In genomic region chr5:45515151-45515743, GRCm38 (mm10) we compare ENCODE assay signal across 25 mouse cellular contexts. TPM values are rescaled to one million over a fixed set of nuclear protein-coding genes. Genes with fewer than 3 reads are reported as not detected.
DNase-seq lines count a peak whose midpoint lies in the region; ATAC-seq and TF ChIP-seq lines count a peak whose summit lies in the region.
"Had no signal": no experiment of that assay in that cellular context is flagged by ENCODE, and none has a peak within 500 bp of the region (broad histone marks: within the 10 kb centered on the region; RNA-seq: fewer than 3 reads in every experiment).

No protein-coding gene starts in this region.

- TF ChIP-seq CTCF in liver, postnatal 0 days (IDR thresholded peaks at IDR 0.05; ENCODE audit: low read depth) = no peak

- WGBS in kidney, embryonic 16.5 days = 95% methylated on average over 10 of the region's 10 CpGs
- 82% methylated on average over 10 of the region's 10 CpGs for WGBS in liver, postnatal 0 days (ENCODE audit: insufficient replicate concordance)
- WGBS in liver, embryonic 11.5 days = 87% methylated on average over 10 of the region's 10 CpGs
- WGBS in heart, embryonic 10.5 days = 88% methylated on average over 10 of the region's 10 CpGs

- no peaks in the 10 kb centered on the region for H3K27me3 ChIP-seq in kidney, embryonic 16.5 days (ENCODE audit: insufficient read depth, low read length)
- no peaks in the 10 kb centered on the region for H3K27me3 ChIP-seq in liver, postnatal 0 days (ENCODE audit: insufficient read depth, low read length)
- no peaks in the 10 kb centered on the region for H3K27me3 ChIP-seq in liver, embryonic 11.5 days (replicated peaks; ENCODE audit: control insufficient read depth, insufficient read depth, low read length)
- no peaks in the 10 kb centered on the region for H3K27me3 ChIP-seq in heart, embryonic 10.5 days (ENCODE audit: insufficient read depth, poor library complexity, severe bottlenecking)
- H3K27me3 ChIP-seq: CH12.LX; forebrain, embryonic 13.5 days; heart, embryonic 12.5 days; heart, embryonic 15.5 days; hindbrain, embryonic 13.5 days had no signal

- H3K9me3 ChIP-seq in kidney, embryonic 16.5 days (ENCODE audit: low read length) = no peaks in the 10 kb centered on the region
- H3K9me3 ChIP-seq in liver, postnatal 0 days (ENCODE audit: low read length) = no peaks in the 10 kb centered on the region
- no peaks in the 10 kb centered on the region for H3K9me3 ChIP-seq in liver, embryonic 11.5 days (ENCODE audit: control insufficient read depth, low read length)
- H3K9me3 ChIP-seq in heart, embryonic 10.5 days = no peaks in the 10 kb centered on the region
- H3K9me3 ChIP-seq: forebrain, embryonic 10.5 days; forebrain, embryonic 13.5 days; heart, embryonic 12.5 days; heart, embryonic 15.5 days; hindbrain, embryonic 10.5 days; hindbrain, embryonic 13.5 days had no signal

- no peak overlapping the region for H3K4me3 ChIP-seq in kidney, embryonic 16.5 days (ENCODE audit: low read length)
- no peak overlapping the region for H3K4me3 ChIP-seq in liver, postnatal 0 days (ENCODE audit: low read depth, low read length)
- no peak overlapping the region for H3K4me3 ChIP-seq in liver, embryonic 11.5 days (ENCODE audit: low read depth, low read length)
- no peak overlapping the region for H3K4me3 ChIP-seq in heart, embryonic 10.5 days
- H3K4me3 ChIP-seq: forebrain, embryonic 10.5 days; forebrain, embryonic 13.5 days; gastrocnemius, adult 2 months; heart, embryonic 12.5 days; heart, embryonic 15.5 days; hindbrain, embryonic 10.5 days; hindbrain, embryonic 13.5 days had no signal

- no peak overlapping the region for H3K27ac ChIP-seq in kidney, embryonic 16.5 days (ENCODE audit: low read length)
- H3K27ac ChIP-seq in liver, postnatal 0 days (ENCODE audit: low read depth) = peak overlapping the region; percentile 56; the same call in 1 of the 2 replicates
- no peak overlapping the region for H3K27ac ChIP-seq in liver, embryonic 11.5 days (ENCODE audit: low read depth, low read length)
- no peak overlapping the region for H3K27ac ChIP-seq in heart, embryonic 10.5 days
- H3K27ac ChIP-seq: forebrain, embryonic 10.5 days; forebrain, embryonic 13.5 days; gastrocnemius, adult 2 months; heart, embryonic 15.5 days; hindbrain, embryonic 10.5 days; hindbrain, embryonic 13.5 days had no signal

- H3K4me1 ChIP-seq in kidney, embryonic 16.5 days (ENCODE audit: insufficient read depth, low read length) = 0 out of 2 replicates have a peak, but pooled peaks cover 4% of the 10 kb centered on the region
- peaks cover 5% of the 10 kb centered on the region for H3K4me1 ChIP-seq in liver, postnatal 0 days (ENCODE audit: insufficient read depth)
- no peaks in the 10 kb centered on the region for H3K4me1 ChIP-seq in liver, embryonic 11.5 days (replicated peaks; ENCODE audit: control insufficient read depth, insufficient read depth, low read length)
- 0 out of 2 replicates have a peak, but pooled peaks cover 3% of the 10 kb centered on the region for H3K4me1 ChIP-seq in heart, embryonic 10.5 days
- H3K4me1 ChIP-seq: forebrain, embryonic 13.5 days; heart, embryonic 12.5 days; hindbrain, embryonic 13.5 days had no signal

- H3K36me3 ChIP-seq in kidney, embryonic 16.5 days (ENCODE audit: insufficient read depth, low read length) = peaks cover 28% of the 10 kb centered on the region
- H3K36me3 ChIP-seq in liver, postnatal 0 days (replicated peaks; ENCODE audit: insufficient read depth, low read length) = peaks cover 26% of the 10 kb centered on the region
- H3K36me3 ChIP-seq in liver, embryonic 11.5 days (ENCODE audit: control insufficient read depth, insufficient read depth, low read length) = peaks cover 6% of the 10 kb centered on the region; the same call in 1 of the 2 replicates
- H3K36me3 ChIP-seq in heart, embryonic 10.5 days = peaks cover 44% of the 10 kb centered on the region

- H3K9ac ChIP-seq in kidney, embryonic 16.5 days (replicated peaks; ENCODE audit: low read length) = no peak overlapping the region
- H3K9ac ChIP-seq in liver, postnatal 0 days (replicated peaks) = no peak overlapping the region
- no peak overlapping the region for H3K9ac ChIP-seq in liver, embryonic 11.5 days (ENCODE audit: low read depth, low read length)
- H3K9ac ChIP-seq: forebrain, embryonic 13.5 days; heart, embryonic 12.5 days; heart, embryonic 15.5 days; hindbrain, embryonic 13.5 days had no signal

- DNase-seq in kidney, adult 18-20 months = peak; percentile 47
- DNase-seq in kidney, postnatal 25 days = peak; percentile 55 to 60
- DNase-seq in kidney, postnatal 4 days = no peak
- DNase-seq in liver, postnatal 0 days = peak; percentile 41
- no peak for DNase-seq in liver, embryonic 11.5 days (ENCODE audit: low spot score)
- DNase-seq in heart, embryonic 10.5 days (ENCODE audit: low spot score) = no peak
- DNase-seq: adrenal gland, postnatal 10 days; B cell, adult 2 months; cerebellum, adult 18-20 months; cerebellum, adult 9-10 months; cerebellum, postnatal 14 days; gastrocnemius, adult 2 months; gastrocnemius, postnatal 14 days; heart, postnatal 10 days; heart, postnatal 36 days had no signal

- ATAC-seq in kidney, embryonic 16.5 days (ENCODE audit: low FRiP score, low TSS enrichment) = no peak
- ATAC-seq in liver, postnatal 0 days = peak; percentile 74
- ATAC-seq in liver, embryonic 11.5 days (replicated peaks; ENCODE audit: low FRiP score) = no peak
- ATAC-seq: forebrain, embryonic 13.5 days; forebrain, embryonic 16.5 days; hindbrain, embryonic 16.5 days had no signal

- peak; percentile 45; the same call in 1 of the 2 replicates for TF ChIP-seq EP300 in liver, postnatal 0 days (IDR thresholded peaks at IDR 0.05; ENCODE audit: low read depth)

- H3K4me2 ChIP-seq in kidney, embryonic 16.5 days (replicated peaks; ENCODE audit: low read depth, low read length) = no peak overlapping the region
- no peak overlapping the region for H3K4me2 ChIP-seq in liver, postnatal 0 days (ENCODE audit: low read depth, low read length)
- H3K4me2 ChIP-seq in liver, embryonic 11.5 days = no peak overlapping the region
- H3K4me2 ChIP-seq: forebrain, embryonic 13.5 days; heart, embryonic 12.5 days; heart, embryonic 15.5 days; hindbrain, embryonic 13.5 days had no signal

RNA-seq across cellular contexts. Expression of gene Med28, which starts 4.8 kb away (rescaled TPM):
- 292 and 293 TPM in 2 replicates for polyA plus RNA-seq in kidney, embryonic 16.5 days (2015; fragmentation: Nextera tagmentation; extraction: Ambion mirVana)
- 70.5 and 72.2 TPM in 2 replicates for polyA plus RNA-seq in liver, postnatal 0 days (2015; fragmentation: Nextera tagmentation; extraction: Ambion mirVana)
- 184 and 198 TPM in 2 replicates for polyA plus RNA-seq in liver, embryonic 11.5 days (2014; fragmentation: Nextera tagmentation; extraction: Ambion mirVana)
- polyA plus RNA-seq in heart, embryonic 10.5 days (2016; fragmentation: Nextera tagmentation; extraction: Ambion mirVana) = 229 and 242 TPM in 2 replicates

RNA-seq across cellular contexts. Expression of gene Lap3, which starts 22.1 kb away (rescaled TPM):
- polyA plus RNA-seq in kidney, embryonic 16.5 days (2015; fragmentation: Nextera tagmentation; extraction: Ambion mirVana) = 109 and 113 TPM in 2 replicates
- polyA plus RNA-seq in liver, postnatal 0 days (2015; fragmentation: Nextera tagmentation; extraction: Ambion mirVana) = 50.3 and 50.8 TPM in 2 replicates
- 112 and 115 TPM in 2 replicates for polyA plus RNA-seq in liver, embryonic 11.5 days (2014; fragmentation: Nextera tagmentation; extraction: Ambion mirVana)
- polyA plus RNA-seq in heart, embryonic 10.5 days (2016; fragmentation: Nextera tagmentation; extraction: Ambion mirVana) = 96.1 and 96.5 TPM in 2 replicates

Comparison
In these comparisons a context has a peak if more than half of its experiments do, and no peak if none do; other contexts are left out.
1. DNase-seq: peak in kidney, adult 18-20 months (single experiment), kidney, postnatal 25 days (2 of 2) and liver, postnatal 0 days (single experiment); none in kidney, postnatal 4 days (0 of 2), liver, embryonic 11.5 days (single experiment) and heart, embryonic 10.5 days (single experiment).